Mouse (Mus musculus): ENCODE results near the gene Itpr1.
"Not testable (repeated sequence)": the region's sequence is repeated elsewhere in the genome, so short reads cannot be mapped to it uniquely, and the experiment has no call there.

The Itpr1 gene

DNA sequence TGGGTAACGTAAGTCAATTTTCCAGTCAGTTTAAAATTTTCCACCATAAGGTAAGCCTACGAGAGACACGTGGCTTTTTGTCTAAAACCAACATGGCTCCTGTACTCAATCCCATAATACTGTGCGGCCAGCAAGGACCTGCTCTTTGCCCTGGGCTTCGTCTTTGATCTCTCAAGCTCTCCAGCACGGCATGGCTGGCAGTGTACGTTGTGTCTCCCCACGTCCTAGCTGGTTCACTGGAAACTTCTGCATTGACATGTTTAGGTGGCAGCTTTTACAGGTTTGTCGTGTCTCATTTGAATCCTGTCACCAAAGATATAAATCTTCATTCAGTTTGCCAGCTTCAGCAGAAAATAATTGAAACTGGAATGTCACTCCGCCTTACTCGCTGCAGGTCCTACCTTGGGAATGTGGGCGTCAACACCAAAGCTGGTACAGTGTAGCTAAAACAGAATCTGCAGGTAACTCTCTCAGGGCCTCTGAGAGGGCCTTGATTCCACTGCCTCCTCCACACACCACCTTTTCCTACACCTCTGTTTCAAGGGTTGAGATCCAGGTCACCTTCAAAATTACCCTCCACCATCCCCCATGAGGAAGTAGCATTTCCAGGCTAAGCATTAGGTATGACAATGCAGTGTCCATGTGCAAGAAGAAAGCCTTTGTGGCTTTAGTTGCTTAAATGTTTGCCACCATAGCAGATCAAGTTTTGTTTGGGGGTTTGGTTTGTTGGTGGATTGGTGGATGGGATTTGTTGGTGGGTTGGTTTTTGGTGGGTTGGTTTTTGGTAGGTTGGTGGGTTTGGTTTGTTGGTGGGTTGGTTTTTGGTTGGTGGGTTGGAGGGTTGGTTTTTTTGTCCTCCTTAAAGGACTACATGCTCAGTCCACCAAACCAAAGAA is 339.1 kb downstream of the Itpr1 start:
- DNase-seq (ENCODE audit: low spot score): no peak

DNA sequence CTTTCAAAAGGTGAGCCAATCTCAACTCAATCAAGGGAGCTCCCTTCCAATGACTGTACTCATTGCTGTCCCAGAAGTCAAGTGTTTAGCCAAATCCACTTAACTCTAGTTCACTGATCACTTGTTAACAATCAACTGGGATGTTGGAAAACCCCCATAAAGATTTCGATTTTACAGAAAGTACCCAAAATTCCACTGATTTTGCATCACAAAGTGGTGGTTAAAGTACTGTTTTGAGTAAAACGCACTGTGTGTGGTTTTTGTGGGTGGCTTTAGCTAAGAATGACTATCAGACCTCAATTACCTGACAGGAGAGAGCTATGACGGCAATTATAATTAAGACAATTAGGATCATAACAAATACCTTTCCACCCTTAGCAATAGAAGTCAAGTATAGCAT is 340.1 kb downstream of the Itpr1 start:
- no peak for DNase-seq (ENCODE audit: low spot score)

DNA sequence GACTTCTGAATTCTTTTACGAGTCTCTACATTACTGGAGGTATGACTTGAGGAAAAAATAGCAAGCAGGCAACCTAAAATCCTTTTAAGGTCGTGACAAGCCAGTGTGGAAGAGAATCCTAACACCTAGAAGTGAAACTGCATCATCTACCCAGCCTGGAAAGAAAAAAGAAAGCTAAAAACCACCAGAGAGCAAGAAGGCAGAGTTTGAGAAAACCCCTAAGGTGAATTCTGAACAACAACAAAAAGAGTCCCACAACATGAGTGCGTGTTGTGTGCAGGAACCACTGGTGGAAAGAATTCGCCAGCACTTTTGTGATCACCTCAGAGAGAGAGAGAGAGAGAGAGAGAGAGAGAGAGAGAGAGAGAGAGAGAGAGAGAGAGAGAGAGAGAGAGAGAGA is 340.6 kb downstream of the Itpr1 start:
- DNase-seq (ENCODE audit: low spot score): no peak

DNA sequence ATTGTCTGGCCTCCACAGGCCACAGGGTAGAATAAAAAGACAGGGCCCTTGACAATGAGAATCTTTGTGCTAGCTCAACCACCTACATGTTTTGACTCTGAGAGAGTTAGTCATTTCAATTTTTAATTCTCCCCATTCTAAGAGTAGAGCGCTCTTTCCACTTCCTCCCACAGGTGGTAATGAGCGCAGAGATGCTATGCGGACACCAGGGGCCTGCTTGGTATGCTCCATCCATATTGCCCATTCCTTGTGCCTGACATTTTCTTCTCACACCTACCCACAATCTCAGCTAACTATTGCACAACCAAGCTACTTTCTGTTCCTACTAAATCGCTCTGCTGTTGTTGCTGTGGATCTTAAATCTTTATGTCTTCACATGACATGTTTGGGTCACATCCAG is 341.5 kb downstream of the Itpr1 start:
- DNase-seq (ENCODE audit: low spot score): no peak

DNA sequence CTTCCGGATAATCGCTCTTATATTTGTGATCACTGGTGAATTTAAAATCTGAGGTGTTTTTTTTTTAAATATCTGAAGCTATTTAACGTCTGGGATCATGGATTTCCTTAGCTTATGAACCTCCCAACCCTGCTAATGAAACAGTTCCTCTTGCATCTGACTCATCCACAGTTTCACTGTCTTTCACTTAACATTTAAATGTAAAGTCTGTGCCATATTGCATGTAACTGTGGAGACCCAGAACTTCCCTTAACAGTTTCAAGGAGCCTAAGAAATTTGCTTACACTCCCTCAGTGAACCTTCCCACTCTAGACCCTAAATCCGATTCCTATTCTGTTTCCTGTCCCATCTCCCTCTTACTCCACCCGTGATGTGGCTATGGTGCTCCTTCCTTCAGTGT is 342.0 kb downstream of the Itpr1 start:
- DNase-seq (ENCODE audit: low spot score): no peak

DNA sequence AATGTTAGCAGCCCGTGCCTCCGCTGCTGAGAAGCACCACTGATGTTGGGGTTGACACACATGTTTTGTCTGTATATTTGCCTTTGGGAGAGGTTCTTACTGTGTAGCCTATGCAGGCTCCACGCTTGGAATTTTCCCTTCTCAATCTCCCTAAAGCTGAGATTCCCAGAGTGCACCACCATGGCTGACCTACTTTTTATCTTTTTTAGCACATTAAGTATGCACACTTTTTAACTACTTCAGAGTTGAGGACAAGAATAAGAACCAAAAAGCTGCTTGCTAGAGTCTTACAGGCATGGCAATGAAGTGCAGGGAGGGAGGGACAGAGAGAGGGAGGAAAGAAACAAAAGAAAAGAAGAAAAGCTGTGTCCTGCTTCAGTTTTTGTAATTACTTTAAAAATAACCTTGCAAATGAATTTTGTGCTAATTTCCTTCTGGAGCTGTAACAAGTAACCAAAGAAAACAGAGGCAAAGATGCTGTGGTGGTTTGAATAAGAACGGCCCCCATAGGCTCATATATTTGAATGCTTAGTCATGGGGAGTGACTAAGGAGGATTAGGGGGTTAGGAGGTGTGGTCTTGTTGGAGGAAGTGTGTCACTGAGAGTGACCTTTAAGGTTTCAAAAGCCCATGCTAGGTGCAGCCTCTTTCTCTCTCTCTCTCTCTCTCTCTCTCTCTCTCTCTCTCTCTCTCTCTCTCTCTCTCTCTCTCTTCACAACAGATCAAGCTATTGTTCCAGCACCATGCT is 344.9 kb downstream of the Itpr1 start:
- no peak for DNase-seq (ENCODE audit: low spot score)

DNA sequence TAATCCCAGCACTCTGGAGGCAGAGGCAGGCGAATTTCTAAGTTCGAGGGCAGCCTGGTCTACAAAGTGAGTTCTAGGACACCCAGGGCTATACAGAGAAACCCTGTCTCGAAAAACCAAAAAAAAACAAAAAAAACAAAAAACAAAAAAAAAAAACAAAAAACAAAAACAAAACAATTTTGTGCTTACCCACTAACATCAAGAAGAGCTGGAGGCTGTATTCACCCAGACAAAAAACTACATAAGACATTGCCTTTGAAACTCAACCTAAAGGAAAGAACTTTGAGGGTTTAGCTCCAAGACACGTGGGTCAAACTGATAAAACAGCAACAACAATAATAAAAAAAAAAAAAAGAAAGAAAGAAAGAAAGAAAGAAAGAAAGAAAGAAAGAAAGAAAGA is 346.3 kb downstream of the Itpr1 start:
- DNase-seq (ENCODE audit: low spot score): not testable (repeated sequence)

DNA sequence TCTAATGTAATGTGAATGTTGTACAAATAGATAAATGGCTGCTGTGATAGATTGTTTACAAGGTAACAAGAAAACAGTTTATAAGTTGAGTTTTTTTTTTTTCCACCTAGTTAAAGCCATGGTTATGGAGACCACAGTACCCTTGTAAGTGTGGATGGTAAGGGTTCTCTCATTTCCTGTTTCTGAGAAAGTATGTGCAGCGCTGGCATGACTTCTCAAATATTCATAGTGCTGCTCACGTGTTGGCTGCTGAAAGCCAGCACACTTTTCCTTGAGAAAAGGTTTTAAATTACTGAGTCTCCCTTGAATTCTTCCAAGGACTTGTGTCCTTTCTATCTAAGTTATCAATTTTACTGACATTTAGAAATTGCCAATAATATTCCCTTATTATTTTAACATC is 350.1 kb downstream of the Itpr1 start:
- no peak for DNase-seq (ENCODE audit: low spot score)

DNA sequence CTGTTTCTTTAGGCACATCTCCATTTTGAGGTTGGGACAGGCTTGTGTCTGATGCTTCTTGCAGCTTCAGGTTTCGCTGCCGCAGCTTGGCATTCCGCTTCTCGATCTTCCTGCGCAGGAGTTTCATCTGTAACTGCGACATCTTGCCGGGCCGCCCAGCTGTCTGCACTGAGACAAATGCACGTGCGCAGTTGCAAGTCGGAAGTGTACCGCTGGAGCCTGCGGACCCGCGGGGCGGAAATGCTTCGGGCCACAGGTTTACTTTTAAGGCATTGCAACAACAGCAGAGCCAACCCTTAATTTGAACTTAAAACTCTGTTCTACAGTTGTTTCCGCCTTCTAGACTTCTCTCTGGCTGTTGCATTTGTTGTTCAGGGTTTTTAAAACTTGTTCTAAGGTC is 352.6 kb downstream of the Itpr1 start:
- not testable (repeated sequence) for DNase-seq (ENCODE audit: low spot score)

DNA sequence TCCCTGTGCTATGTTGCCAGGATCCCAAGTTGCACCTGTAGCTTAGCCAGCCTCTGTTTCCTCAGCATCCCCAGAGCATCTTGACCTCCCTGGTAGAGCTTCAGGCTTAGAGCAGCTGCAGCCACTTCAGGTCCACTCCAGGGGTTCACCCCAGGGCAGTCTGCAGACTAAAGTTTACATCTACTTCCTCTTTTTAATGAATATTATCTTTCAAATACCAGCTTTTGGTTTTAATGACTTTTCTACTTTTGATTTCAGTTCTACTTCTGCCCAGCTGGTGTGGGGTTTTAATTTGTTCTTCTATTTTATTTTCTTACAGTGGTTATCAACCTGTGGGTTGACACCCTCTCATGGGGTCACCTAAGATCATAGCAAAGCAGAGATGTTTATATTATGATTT is 353.7 kb downstream of the Itpr1 start:
- no peak for DNase-seq (ENCODE audit: low spot score)

DNA sequence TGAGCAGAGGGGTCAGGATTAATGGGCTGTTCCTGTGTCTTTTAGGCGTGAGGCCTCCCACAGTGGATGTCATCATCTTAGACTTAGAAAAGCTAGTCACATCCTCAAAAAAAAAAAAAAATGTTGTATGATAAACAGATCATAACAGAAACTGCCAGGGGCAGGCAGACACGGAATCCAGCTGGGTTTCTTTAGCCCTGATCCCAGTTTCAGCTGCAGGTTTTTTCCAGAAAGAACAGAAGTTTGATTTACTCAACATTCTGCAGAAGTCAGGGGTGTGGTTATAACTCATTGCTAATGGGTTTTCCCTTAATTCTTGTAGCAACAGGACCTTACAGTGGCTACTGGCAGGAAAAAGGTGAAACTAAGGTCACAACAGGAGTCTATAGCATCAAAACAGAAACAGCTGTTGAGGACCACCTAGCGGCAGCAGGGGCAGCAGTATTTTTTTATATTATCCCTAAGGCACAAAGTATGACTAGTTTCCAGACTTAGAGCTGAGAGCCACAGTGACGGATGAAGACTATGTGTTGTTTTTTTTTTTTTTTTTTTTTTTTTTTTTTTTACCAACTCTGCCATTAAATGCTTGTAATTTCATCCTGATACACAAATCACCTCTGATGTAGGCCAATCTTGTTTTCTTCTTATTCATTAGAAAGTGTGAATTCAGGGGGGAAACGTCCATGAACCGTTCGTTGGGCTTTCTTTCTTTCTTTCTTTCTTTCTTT is 356.7 kb downstream of the Itpr1 start:
- no peak for DNase-seq (ENCODE audit: low spot score)

DNA sequence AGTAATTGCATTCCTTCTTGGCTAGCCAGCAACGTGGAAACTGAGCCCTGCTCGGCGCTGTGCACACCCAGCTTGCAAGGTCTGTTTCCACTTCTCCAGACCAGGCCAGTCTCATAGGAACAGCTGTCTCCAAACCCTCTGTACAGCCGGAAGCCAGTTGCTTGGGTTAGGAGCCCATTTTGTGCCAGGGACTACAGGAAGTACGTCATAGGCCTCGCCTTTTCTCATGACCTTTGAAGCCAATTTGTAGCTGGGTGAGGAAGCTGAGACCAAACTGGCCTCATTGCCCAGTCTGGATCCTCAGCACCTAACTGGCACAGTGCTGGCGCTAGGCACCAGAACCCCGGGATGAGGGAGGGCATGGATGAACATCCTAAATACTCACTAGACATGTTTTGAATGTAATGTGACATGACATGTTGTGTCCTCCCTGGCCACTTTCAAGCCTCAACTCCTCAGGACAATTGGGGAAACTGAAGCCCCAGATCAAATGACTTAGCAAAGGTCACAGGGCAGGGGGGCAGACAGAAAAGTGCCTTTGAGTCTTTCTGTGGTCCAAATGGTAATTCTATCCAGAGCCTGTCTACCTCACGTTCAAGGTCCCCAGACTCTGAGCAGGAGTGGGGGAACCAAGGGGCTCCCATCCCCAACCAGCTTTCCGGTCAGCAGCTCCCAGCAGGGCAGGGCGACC is 357.6 kb downstream of the Itpr1 start:
- no peak for DNase-seq (ENCODE audit: low spot score)

DNA sequence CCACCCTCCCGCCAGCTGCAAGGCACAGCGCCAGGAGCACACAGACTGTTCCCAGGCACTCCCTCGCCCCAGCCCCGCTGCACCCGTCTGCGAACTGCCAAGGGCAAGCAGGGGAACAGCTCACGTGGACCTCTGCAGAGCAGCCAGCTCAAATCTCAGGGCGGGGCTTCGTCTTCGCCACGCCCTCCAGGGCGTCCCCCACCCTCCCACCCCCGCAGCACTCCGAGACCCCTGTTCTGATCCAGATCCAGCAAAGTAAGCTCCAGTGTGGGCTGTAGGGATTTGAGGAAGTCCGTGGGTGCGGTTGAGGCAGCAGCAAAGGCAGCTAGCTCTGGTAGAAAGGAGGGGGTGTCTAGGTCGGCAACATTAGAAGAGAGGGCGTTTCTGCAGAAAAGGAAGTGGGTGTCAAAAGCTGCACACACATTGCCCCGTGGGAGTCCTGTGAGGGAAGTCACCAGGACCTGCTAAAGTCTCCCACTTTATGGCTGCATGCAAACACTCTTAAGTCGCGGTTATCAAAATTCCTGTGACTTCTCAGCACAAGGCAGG is 358.2 kb downstream of the Itpr1 start:
- peak; percentile 46 for DNase-seq (ENCODE audit: low spot score)

DNA sequence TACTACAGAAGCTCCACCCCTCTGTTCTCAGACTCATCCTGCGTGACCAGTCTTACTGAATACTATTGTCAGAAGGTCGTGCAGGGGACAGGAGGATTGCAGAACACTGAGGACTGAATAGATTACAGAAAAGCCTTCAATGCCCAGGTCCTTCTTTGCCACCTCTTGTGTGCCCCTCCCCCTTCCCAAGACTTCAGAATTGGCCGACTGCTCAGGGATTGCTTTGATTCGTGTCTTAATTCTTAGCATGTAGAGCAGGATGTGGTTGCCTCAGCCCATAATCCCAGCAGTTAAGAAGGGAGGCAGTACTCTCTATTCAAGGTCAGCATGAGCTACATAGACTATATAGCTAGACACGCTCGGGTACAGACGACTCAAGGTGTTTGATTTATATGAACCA is 359.8 kb downstream of the Itpr1 start:
- no peak for DNase-seq (ENCODE audit: low spot score)

DNA sequence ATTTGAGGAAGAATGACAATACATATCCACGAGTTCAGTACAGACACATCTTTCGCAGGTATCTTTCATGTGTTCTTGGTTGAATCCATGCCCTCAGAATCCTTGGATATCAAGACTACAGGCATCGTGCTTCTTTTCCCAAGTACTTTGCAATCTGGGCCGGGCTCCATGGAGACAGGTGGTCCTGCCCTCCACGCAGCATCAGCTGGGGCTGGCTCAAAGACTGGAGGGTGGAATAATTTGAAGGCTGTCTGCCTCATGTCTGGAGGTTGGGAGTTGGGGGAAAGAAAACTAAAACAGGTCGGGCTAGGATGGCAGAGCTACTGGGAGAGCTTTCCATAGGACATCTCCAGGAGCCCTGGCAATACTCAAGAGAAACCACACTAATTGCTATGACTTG is 364.2 kb downstream of the Itpr1 start:
- DNase-seq (ENCODE audit: low spot score): no peak

DNA sequence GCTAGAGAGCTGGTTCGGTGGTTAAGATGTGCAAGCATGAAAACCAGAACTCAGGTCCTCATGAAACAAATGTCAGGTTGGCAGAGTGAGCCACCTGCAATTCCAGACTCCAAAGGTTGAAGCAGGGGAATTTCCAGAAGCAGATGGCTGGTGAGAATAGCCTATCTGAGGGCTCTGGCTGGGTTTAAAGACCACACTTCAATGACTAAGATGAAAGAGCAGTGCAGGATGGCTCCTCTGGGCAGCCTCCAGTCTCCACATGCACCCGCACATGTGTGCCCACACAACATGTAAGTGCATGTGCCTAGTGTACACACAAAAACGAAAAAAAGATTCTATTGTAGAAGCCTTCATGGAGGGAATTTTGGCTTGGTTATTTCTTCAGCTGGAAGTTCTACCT is 375.5 kb downstream of the Itpr1 start:
- DNase-seq (ENCODE audit: low spot score): no peak

DNA sequence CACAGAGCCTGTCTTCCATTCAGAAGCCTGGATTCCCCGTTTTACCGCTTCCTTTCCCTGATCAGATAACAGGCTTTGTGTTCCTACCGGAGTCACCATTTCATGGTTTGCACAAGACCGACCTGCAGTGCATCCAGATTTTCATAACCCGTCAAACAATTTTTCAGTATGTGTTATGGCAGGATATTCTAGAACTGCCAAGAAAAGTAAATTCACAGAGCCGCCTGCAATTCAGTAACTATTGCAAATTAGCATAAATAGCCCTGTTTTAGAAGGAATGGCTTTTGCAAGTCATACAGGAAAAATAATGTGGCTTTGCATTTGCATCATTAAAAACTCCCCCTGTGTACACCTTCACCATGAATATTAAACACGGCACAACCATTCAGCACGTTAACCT is 379.3 kb downstream of the Itpr1 start:
- no peak for DNase-seq (ENCODE audit: low spot score)

DNA sequence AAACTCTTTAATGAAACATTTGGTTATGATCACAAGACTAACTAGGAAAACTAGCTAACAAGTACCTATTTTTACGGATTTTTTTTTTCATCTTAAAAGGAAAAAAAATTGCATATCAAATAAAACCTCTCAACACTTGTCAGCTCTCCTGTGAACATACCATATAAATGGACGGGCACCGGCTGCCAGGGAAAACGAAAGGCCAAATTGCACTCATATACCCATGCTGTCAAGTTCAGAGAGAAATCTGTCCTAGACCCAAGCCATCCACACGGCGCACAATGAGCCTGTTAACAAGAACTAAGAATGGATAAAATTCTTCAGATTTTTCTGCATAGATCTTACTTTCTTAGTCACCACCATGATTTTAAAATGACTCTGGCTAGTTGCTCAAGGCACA is 379.7 kb downstream of the Itpr1 start:
- no peak for DNase-seq (ENCODE audit: low spot score)

DNA sequence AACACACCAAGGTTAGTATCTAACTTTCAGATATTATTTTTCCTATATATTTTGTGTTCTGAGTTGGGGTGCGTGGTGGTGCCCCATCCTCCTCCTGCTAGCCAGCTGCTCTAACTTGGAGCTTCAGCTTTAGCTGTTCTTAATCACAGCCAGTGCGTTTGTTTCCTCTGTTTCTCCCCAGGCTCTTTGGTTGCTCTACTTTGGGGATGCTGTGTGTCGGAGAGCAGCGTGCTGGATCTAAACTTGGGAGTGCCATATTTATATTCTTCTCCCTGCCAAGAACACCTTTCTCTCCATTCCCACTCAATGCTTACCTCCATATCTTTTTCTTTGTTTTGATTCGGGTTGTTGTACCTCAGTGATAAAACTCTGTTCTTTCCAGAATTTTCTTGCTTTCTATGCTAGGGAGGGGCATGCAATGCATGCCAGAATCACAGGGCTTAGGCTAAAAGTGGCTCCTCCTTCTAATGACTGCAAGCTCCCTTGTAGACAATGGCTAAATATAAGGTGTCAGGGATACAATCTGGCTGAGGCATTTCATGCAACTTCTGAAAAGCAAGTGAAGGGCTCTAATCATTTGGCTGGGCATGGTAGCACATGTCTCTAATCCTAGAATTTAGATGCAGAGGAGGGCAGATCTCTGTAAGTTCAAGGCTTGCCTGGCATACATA is 381.4 kb downstream of the Itpr1 start:
- no peak for DNase-seq (ENCODE audit: low spot score)

DNA sequence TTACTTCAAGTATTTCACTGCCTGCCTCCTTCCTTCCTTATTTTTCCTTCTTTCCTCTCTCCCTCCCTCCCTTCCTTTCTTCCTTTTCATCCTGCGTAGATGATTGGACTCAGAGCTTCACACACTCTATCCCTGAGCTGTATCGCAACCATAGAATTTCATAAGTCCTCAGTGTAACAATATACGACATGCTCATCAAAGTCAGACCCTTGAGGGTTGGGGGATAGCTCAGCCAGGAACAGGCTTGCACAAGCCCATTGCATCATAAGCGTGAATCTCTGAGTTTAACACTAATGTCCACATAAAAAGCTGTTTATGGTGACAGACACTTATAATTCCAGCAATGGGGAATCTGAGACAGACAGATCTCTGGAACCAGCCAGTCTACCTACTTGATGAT is 385.8 kb downstream of the Itpr1 start:
- DNase-seq (ENCODE audit: low spot score): no peak

DNA sequence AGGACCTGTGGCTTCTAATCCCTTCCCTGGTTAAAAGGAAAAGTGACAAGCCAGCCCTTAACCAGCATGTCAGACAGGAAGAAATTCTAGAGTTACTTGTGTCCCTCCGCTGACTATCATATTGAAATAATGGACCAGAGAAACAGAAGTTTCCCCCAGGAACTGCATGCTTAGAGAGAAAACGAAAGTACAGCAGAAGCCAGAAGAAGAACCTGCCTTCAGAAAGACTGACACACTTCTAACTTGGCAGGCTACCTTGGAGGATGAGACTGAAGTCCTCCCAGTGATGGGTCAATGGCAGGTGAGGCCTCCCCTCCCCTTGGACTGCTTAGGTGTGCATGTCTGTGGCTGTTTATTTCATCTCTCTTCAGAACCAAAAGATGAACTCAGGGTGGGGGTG is 386.4 kb downstream of the Itpr1 start:
- no peak for DNase-seq (ENCODE audit: low spot score)
